Mouse (Mus musculus) hindbrain, embryonic 14.5 days (tissue): ENCODE results near the gene Pank4. TPM values are rescaled to one million over a fixed set of nuclear protein-coding genes. Genes with fewer than 3 reads are reported as not detected.
A peak's percentile ranks its signal among the peaks of the same experiment; 100 is the strongest.

Source experiments
- ATAC-seq: fragments of 200-750 bp; cut with Nextera tagmentation; 2 replicates; pipeline ENCODE4 v1.8.0; 2017; ENCODE audit warnings: moderate number of reproducible peaks, mild to moderate bottlenecking, moderate TSS enrichment, moderate library complexity; ENCODE audit not compliant: low FRiP score
- DNase-seq: peaks from one replicate; pipeline ENCODE4 v3.0.0-alpha.2; 2015; ENCODE audit warnings: low spot score
- H3K27ac ChIP-seq: fragments of 300-500 bp; sonication (generic); 2 replicates; pipeline ENCODE4 v1.5.1; 2014; ENCODE audit warnings: mild to moderate bottlenecking, moderate library complexity
- H3K27me3 ChIP-seq: fragments of 300-500 bp; sonication (generic); 2 replicates; pipeline ENCODE4 v1.6.1; 2014; ENCODE audit warnings: mild to moderate bottlenecking, low read length, mixed read lengths; ENCODE audit not compliant: control insufficient read depth, insufficient read depth
- H3K36me3 ChIP-seq: fragments of 300-500 bp; sonication (generic); replicated peaks from 2 replicates; pipeline ENCODE4 v1.6.1; 2014; ENCODE audit not compliant: control insufficient read depth, insufficient read depth
- H3K4me1 ChIP-seq: fragments of 300-500 bp; sonication (generic); replicated peaks from 2 replicates; pipeline ENCODE4 v1.6.1; 2014; ENCODE audit warnings: antibody characterized with exemption, low read length, mixed read lengths; ENCODE audit not compliant: control insufficient read depth, insufficient read depth
- H3K4me2 ChIP-seq: fragments of 300-500 bp; sonication (generic); replicated peaks from 2 replicates; pipeline ENCODE4 v1.6.1; 2014; ENCODE audit warnings: mild to moderate bottlenecking, moderate library complexity
- H3K4me3 ChIP-seq: fragments of 300-500 bp; sonication (generic); replicated peaks from 2 replicates; pipeline ENCODE4 v1.5.1; 2014; ENCODE audit warnings: mild to moderate bottlenecking, low read length
- H3K9ac ChIP-seq: fragments of 300-500 bp; sonication (generic); 2 replicates; pipeline ENCODE4 v1.6.1; 2014
- H3K9me3 ChIP-seq: fragments of 300-500 bp; sonication (generic); 2 replicates; pipeline ENCODE4 v1.6.1; 2016; ENCODE audit warnings: low read length; ENCODE audit not compliant: control insufficient read depth
- WGBS: fragments of 180-500 bp; shearing (Covaris S2); extraction: QIAGEN DNeasy Blood & Tissue Kit; methylation state at CpG from one replicate; pipeline ENCODE4 v1.1.7; 2014; 5-methylcytosine and 5-hydroxymethylcytosine counted together
- polyA plus RNA-seq: library from polyadenylated mRNA; unstranded; fragments of >200 nt; fragmentation: Nextera tagmentation; extraction: Ambion mirVana; gene quantifications from 2 replicates; pipeline ENCODE4 v1.2.1, GENCODE M21; 2014

The Pank4 gene
- polyA plus RNA-seq, 1 experiment from 2014 or later: 34.1 TPM

DNA sequence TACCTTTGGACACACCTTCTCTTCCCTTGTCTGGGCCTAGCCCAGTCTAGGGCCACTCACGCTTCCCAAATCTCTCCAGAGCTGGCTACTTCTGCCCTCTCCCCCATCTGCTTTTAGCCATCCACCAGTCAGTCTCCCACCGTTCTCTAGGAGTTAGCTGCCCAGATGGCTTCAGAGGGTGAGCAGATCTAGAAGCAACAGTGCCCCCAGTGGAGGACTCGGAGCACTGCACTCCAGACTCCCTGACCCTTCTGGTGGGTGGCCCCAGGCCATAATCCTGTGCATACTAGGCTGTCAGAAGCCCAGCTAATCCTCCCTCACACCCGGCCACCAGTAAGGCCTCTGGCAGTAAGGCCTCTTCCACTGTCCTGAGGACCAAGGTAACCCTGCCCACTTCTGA lies 48.9 kb downstream of the Pank4 start:
- ATAC-seq: no peak
- peaks cover 17% of the 10 kb centered on the region; the same call in 1 of the 2 replicates for H3K4me1 ChIP-seq
- H3K4me3 ChIP-seq: no peak overlapping the region
- no peaks in the 10 kb centered on the region for H3K36me3 ChIP-seq
- no peaks in the 10 kb centered on the region for H3K27me3 ChIP-seq
- no peaks in the 10 kb centered on the region for H3K9me3 ChIP-seq
- no peak overlapping the region for H3K9ac ChIP-seq
- H3K4me2 ChIP-seq: no peak overlapping the region
- DNase-seq: peak; percentile 65
- WGBS: 0% methylated on average over 4 of the region's 4 CpGs
- H3K27ac ChIP-seq: no peak overlapping the region

DNA sequence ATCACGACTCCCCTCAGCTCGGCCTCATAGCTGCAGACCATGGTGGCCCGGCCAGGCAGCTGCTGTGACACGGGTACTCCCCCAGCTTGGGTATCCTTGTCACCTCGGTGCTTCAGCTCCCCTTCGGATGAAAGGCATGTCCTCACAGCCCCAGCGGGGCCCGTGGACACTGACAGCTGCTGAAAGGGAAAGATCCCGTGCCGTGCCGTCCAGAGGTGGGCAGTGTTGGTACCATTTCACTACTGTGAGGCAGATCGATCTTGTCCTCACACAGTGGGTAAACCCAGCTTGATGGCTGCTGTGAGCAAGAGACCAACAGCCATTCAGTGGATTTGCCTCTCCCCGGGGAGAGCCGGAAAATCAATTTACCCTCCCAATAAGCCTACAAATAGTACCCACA lies 50.3 kb downstream of the Pank4 start:
- no peak overlapping the region for H3K4me3 ChIP-seq
- H3K27me3 ChIP-seq: no peaks in the 10 kb centered on the region
- H3K4me1 ChIP-seq: peaks cover 29% of the 10 kb centered on the region
- no peak overlapping the region for H3K27ac ChIP-seq
- ATAC-seq (no peak), DNase-seq (no peak)
- H3K9me3 ChIP-seq: no peaks in the 10 kb centered on the region
- H3K9ac ChIP-seq: no peak overlapping the region
- 58% methylated on average over 14 of the region's 14 CpGs for WGBS
- no peaks in the 10 kb centered on the region for H3K36me3 ChIP-seq
- H3K4me2 ChIP-seq: no peak overlapping the region

DNA sequence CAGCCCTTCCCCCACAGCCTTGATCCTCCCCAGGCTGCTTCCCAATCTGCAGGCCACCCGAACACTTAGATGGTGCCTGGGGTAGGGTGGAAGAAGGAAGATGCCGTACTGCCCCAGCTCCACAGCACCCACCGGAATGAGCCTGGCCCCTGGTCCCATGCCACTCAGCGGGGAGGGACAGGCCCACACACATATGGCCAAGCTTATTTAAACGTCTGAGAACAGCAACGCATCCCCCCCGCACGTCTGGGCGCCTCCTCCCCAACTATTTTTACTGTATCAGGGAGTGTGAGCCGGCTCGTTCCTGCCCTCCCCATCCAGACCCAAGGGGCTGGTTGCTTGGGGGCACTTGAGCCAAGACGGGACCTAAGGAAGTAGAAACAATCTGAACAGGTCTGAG lies 50.9 kb downstream of the Pank4 start:
- no peak overlapping the region for H3K4me3 ChIP-seq
- no peaks in the 10 kb centered on the region for H3K36me3 ChIP-seq
- no peak overlapping the region for H3K9ac ChIP-seq
- ATAC-seq (no peak), DNase-seq (no peak)
- no peak overlapping the region for H3K4me2 ChIP-seq
- no peaks in the 10 kb centered on the region for H3K27me3 ChIP-seq
- 73% methylated on average over 12 of the region's 12 CpGs for WGBS
- no peaks in the 10 kb centered on the region for H3K9me3 ChIP-seq
- H3K4me1 ChIP-seq: peaks cover 34% of the 10 kb centered on the region
- no peak overlapping the region for H3K27ac ChIP-seq

GRCm38 (mm10) chr4:155015550-155015949 lies 51.6 kb downstream of the Pank4 start:
- DNase-seq (no peak), ATAC-seq (no peak)
- no peak overlapping the region for H3K4me2 ChIP-seq
- no peaks in the 10 kb centered on the region for H3K36me3 ChIP-seq
- H3K9ac ChIP-seq: no peak overlapping the region
- H3K27me3 ChIP-seq: no peaks in the 10 kb centered on the region
- H3K9me3 ChIP-seq: no peaks in the 10 kb centered on the region
- H3K4me3 ChIP-seq: no peak overlapping the region
- no peak overlapping the region for H3K27ac ChIP-seq
- peaks cover 40% of the 10 kb centered on the region for H3K4me1 ChIP-seq
- WGBS: 87% methylated on average over 4 of the region's 4 CpGs

GRCm38 (mm10) chr4:155016807-155017206 lies 52.9 kb downstream of the Pank4 start:
- H3K4me2 ChIP-seq: no peak overlapping the region
- no peaks in the 10 kb centered on the region for H3K36me3 ChIP-seq
- no peak for DNase-seq
- H3K27ac ChIP-seq: no peak overlapping the region
- no peak overlapping the region for H3K4me3 ChIP-seq
- peaks cover 43% of the 10 kb centered on the region for H3K4me1 ChIP-seq
- H3K27me3 ChIP-seq: no peaks in the 10 kb centered on the region
- 63% methylated on average over 11 of the region's 11 CpGs for WGBS
- H3K9me3 ChIP-seq: no peaks in the 10 kb centered on the region
- no peak overlapping the region for H3K9ac ChIP-seq
- no peak for ATAC-seq

GRCm38 (mm10) chr4:155017253-155017878 lies 53.4 kb downstream of the Pank4 start:
- Histone ChIP-seq H3K4me3 (no peak overlapping the region), H3K27ac (no peak overlapping the region), H3K9ac (no peak overlapping the region), H3K4me2 (no peak overlapping the region), H3K27me3 (no peaks in the 10 kb centered on the region), H3K4me1 (peaks cover 45% of the 10 kb centered on the region), H3K9me3 (no peaks in the 10 kb centered on the region), H3K36me3 (no peaks in the 10 kb centered on the region)
- no peak for ATAC-seq
- WGBS: 60% methylated on average over 11 of the region's 11 CpGs
- no peak for DNase-seq

DNA sequence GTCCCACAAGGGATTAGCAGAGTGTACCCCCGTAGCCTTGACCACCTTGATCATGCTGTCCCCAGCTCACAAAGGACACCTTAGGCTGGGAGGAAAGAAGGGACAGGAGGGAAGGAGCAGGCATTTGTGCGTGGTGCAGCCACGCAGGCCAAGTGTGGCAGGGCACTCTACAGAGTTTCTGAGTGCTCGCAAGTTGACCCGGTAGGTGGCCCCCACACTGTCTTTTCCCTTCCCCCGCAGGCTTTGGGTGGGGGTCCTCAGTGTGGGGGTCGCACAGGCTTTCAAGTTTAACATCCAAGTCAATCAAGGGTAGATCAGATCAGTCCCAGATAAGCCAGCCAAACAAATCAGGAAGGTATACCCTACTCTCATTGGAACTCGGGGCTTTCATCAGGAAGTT lies 54.1 kb downstream of the Pank4 start:
- no peak overlapping the region for H3K4me3 ChIP-seq
- peaks cover 45% of the 10 kb centered on the region for H3K4me1 ChIP-seq
- 76% methylated on average over 8 of the region's 8 CpGs for WGBS
- no peaks in the 10 kb centered on the region for H3K36me3 ChIP-seq
- ATAC-seq (no peak), DNase-seq (no peak)
- H3K27ac ChIP-seq: no peak overlapping the region
- no peaks in the 10 kb centered on the region for H3K27me3 ChIP-seq
- no peaks in the 10 kb centered on the region for H3K9me3 ChIP-seq
- no peak overlapping the region for H3K9ac ChIP-seq
- no peak overlapping the region for H3K4me2 ChIP-seq

DNA sequence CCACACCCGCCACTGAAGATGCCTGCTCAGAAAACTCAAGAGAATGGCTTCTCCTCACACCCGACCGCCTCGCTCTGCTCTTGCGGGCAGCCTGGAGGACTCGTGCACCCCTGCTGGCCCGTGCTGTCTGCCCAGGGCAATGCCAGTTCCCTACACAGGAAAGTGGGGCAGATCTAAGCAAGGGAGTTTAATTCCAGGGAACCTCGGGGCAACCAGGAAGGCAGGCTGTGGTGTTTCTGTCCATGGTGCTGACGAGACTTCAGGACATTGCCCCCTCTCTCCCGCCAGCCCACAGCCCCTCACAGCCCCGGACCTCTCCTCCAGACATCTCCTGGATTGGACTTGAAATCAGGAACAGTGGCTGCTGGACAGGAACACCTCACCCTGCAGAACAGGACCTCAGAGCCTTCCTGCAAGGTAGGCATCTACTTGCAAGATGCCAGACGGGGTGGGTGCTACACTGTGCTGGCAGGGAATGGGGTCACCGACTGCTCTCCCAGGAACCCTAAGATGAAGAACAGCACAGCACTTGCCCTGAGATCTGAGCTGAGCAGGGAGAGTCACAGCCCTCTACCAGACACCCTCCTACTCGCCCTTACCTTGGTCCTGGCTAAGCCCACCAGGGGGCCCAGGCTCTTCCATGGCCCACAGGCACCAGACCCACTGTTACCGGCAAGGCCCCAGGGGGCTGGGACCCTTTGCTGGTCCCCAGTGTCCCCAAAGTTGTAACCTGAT lies 54.8 kb downstream of the Pank4 start:
- H3K27ac ChIP-seq: no peak overlapping the region
- DNase-seq (peak; percentile 57), ATAC-seq (peak; percentile 19; the same call in 1 of the 2 replicates)
- H3K4me3 ChIP-seq: 0 out of 2 replicates have a peak overlapping the region, but pooled peaks have one; percentile 12
- no peaks in the 10 kb centered on the region for H3K9me3 ChIP-seq
- H3K27me3 ChIP-seq: no peaks in the 10 kb centered on the region
- H3K36me3 ChIP-seq: no peaks in the 10 kb centered on the region
- 9% methylated on average over 15 of the region's 15 CpGs for WGBS
- peaks cover 46% of the 10 kb centered on the region for H3K4me1 ChIP-seq
- H3K9ac ChIP-seq: peak overlapping the region; percentile 12
- peak overlapping the region; percentile 37 for H3K4me2 ChIP-seq

DNA sequence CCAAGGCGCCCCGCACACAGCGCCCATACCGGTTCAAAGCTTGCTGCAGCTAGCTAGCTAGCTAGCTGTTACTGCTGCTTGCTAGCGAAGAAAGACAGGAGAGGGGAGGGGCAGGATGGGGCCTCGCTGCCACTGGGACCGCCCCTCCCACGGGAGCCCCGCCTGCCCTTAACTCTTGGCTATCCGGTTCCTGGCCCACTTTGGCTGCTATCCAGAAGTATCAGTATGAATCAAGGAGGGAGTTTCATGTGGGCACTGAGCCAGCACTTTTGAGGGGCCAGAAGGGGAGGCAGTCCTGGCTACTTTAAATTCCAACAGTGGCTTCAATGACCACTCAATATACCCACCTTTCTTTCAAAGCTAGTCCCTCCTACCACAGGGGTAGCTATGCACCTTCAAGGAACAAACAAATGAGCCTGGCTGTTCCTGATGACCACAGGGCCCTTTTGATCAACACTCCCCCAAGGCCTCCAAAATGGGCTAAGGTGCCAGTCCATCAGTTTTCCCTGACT lies 55.5 kb downstream of the Pank4 start:
- 0% methylated on average over 10 of the region's 10 CpGs for WGBS
- H3K27me3 ChIP-seq: no peaks in the 10 kb centered on the region
- no peaks in the 10 kb centered on the region for H3K36me3 ChIP-seq
- peak overlapping the region; percentile 37 for H3K4me2 ChIP-seq
- H3K27ac ChIP-seq: no peak overlapping the region
- 0 out of 2 replicates have a peak overlapping the region, but pooled peaks have one; percentile 12 for H3K4me3 ChIP-seq
- peak; percentile 65 for DNase-seq
- no peaks in the 10 kb centered on the region for H3K9me3 ChIP-seq
- ATAC-seq: 0 out of 2 replicates have a peak, but pooled peaks have one; percentile 6
- peaks cover 48% of the 10 kb centered on the region for H3K4me1 ChIP-seq
- H3K9ac ChIP-seq: peak overlapping the region; percentile 12
